Mouse (Mus musculus): ENCODE data around the gene Cnpy3. TPM values are rescaled to one million over a fixed set of nuclear protein-coding genes. Genes with fewer than 3 reads are reported as not detected.
"Not testable (repeated sequence)": the region's sequence is repeated elsewhere in the genome, so short reads cannot be mapped to it uniquely, and the experiment has no call there.

Cnpy3 gene
- 50.0 and 64.6 TPM in 2 replicates for total RNA-seq (2021)
- long read RNA-seq, transcript Cnpy3-201 (6 exons, 1,908 nt): major isoform, 83 of 93 reads
- long read RNA-seq, partial matches to known transcripts: 1 of 93 reads
- long read RNA-seq, other reads (novel, unspliced or antisense): 7 of 93 reads

DNA sequence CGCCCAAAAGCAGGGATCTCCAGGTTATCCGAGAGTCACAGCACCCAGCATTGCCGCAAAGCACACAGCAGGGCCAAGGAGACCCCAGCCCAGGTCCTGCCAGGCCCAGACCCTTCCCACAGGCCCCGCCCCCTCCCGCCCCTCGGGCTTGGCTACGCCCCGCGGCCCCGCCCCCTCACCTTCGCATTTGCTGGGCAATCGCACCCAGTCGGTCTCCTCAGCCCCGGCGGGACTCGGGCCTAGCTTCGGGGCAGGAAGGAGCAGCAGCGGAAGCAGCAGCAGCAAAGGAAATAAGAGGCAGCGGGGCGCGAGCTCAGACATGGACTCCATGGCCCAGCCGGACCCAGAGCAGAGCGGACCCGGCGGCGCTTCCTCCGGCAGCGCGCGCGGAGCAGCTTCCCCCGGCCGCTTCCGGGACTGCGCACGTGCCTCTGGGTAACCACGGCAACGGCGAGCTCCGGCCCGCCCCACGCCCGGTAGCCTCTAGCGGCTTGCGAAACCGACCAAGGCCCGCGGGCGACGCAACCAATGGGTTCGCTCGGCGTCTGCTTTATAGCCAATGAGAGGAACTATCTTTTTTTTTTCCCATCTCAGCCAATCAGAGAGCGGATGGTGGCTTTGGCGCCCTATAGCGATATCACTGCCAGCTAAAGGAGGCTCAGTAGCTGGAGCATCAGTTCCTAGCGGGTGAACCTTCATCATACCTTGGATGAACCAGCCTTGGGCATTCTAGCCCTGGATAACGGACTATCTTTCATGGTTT, at the start of gene Cnpy3:
Gene Cnpy3 (minus strand): TSS at position 421 of the 763 bp plus-strand sequence.
- peak; percentile 97 for DNase-seq

DNA sequence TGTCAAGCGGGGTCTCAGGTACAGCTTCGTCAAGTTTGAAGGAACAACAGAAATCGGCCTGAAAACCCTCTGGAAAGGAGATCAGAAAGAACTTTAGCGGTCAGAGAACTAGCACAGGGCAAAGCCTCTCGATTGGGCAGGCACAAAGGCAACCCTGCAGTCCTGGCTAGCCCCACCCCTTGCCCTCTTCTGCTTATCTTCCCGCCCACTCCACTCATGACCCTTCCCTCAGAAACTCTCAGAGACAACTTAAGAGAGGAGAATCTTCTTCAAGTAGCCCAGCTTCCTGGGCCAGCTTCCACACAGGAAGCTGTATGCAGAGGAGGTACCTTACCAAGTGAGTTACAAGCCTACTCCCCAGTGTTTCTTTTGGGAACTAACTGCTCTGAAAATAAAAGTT, 49.7 kb upstream of the Cnpy3 start:
- no peak for DNase-seq

DNA sequence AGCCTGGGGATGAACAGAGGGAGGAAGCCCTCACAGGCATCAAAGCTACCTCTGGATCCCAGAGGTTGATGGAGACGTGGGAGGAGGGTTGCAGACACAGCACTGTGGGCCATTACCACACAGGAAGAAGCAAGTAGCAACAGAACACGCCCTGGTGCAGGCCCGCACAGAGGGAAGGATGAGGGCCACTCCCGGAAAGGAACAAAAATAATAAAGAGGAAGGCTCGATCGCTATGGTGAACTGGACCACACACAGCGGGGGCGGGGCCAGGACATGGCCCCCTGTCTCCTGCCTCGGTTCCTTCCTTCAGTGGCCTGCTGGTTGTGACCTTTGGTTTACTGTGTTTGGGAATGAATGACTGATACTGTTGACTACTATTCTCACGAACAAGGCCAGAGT, 47.7 kb upstream of the Cnpy3 start:
- no peak for DNase-seq

DNA sequence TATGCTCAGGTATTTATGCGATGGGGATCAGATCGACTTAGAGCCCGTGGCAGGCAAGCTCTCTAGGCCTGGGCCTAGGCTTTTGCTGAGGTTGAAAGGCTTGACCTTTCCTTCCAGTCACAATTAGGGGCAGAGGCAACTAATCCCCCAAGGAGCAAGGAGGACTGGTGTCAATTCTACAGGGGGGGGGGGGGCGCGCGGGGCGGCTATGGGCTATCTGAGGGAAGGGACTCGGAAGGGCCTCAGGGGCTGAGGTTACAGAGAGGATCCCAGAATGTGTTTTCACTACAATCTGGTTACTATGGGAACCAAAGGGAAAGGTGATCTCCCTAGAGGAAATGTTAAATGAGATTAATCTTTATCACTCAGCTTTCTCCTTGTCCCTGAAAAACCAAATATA, 45.4 kb upstream of the Cnpy3 start:
- DNase-seq: no peak

DNA sequence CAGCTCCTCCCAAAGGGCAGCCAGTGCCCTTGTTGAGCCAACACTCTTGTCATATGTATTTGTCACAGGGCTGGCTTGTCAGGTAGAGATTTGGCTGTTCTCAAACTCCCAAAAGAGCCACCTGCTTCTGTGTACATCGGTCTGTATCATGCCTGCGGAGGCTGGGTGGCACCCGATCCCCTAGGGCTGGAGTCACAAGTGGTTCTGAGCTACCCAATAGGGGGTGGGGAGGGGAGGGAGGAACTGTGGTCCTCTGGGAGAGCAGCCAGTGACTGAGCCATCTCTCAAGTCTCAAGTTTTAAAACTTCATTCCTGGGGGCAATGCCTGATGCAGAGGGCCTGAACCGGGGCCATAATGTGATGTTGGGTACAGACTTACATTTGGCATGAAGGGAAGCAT, 44.7 kb upstream of the Cnpy3 start:
- DNase-seq: no peak

DNA sequence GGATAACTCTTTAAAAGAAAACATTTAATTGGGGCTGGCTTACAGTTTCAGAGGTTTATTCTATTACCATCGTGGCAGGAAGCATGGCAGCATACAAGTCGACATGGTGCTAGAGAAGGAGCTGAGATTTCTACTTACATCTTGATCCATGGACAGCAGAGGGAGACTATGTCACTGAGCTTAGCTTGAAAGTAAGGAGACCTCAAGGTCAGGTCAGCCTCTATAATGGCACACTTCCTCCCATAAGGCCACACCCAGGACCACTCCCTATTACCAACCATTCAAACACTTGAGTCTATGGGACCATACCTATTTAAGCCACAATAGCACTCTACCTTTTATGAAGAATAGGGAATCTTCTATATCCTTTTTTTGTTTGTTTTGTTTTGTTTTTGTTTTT, 40.9 kb upstream of the Cnpy3 start:
- DNase-seq: no peak

DNA sequence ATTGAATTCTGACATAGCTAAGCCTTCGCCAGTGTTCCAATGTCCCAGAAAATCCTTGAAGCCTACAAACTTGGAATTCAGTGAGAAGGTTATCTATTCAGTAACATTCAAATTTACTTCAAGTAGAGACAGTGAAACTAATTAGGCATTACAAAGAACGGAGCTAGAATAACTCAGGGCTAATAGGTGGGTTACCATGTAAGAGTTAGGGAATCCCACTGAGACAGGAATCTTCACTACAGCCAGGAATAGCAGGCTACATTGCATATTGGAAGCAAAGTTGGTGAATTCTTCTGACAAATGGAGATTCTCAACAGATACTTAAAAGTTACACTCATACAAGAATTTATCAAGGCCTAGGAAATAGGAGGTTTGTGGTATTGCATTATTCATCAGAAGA, 36.0 kb upstream of the Cnpy3 start:
- DNase-seq: not testable (repeated sequence)

DNA sequence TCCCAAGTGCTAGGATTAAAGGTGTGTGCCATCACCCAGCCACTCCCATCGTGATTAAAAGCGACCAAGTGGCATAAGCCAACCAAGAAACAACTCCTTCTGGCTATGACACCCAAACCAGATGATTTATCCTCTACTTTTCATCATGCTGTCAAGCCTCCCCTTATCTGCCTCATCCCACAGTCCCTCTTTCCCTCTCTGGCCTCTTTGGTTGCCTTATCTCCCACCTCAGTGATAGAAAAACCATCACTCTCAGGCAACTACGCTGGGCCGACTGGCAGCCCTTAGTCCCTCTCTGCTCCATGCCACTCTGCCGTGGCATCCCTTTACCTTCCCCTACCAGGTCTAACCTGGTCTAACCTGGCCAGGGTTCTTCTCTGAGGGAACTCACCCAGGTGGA, 34.9 kb upstream of the Cnpy3 start:
- no peak for DNase-seq

DNA sequence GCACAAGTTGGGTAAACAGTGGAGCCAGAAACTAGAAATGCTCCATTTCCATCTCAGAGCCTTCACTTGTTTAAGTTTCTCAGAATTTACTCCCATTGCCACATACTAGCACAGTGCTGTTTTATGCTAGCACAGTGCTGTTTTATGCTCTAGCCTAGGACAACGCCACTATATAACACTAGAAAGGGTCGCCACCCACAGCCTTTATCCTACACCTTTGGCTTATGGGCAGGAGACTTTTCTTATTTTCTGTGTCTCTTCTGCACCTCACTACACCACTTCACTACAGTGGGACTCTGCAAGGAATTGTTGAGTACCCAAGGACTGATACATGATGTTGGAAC, 31.2 kb upstream of the Cnpy3 start:
- DNase-seq: no peak

DNA sequence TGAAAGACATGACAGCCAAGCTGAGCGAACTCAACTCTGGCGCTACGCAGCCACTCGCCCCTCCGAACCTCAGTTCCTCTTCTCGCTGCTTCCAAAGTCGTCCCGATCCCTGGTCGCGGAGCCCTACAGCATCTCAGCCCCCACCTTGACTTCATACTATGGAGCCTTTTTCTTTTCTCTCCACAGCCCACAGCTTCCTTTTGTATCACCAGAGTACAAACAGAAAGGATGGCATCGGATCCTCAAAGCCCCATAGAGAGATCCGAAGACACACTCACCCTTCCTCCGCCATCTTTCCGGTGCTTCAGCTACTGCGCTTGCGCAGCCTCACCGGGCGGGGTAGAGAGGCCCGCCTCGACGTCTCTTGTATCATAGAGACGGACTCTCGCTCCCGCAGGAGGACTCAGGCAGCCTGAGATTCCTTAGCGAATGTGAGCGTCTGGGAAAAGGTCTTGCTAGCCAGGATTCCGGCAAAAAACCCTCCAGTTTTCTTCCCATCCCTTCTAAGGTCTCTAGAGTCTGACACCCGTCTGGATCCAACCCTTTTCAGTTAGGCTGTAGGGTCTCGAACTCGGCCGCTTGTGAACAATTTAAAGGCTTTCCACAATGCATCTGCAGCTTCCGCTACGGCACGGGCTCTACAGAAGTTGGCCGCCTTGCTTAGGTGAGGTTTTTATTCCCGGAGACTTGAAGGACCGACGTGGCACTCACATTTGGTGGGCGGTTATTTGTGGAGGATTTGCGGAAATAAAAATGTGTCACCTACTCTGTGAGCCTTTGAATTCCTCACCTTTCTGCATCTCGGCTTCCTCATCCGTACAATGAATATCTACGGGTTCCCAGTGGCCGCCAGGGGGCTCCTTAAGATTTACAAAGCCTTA, 30.6 kb upstream of the Cnpy3 start, which contains the start of gene Rpl7l1:
Gene Rpl7l1 (minus strand): TSS at position 332 of the 881 bp plus-strand sequence.
- DNase-seq: peak; percentile 91

DNA sequence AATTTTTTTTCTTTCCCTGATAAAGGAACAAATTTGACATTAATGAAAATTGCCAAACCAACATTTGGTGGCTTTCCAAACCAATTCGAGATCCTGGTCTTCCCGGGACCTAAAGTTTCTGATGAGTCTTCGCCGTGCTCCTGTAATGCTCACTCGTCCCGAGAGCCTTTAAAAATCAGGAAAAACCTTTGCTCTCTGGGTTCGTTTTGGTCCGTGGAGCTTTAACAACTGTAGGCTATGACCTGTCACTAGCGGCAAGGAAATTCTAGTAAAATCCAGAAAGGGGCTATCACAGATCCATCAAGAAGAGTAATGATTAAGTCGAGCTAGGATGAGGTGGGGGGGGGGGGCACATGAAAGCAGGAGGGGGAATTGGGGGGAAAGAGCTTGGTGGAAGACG, 29.9 kb upstream of the Cnpy3 start:
- DNase-seq: no peak

DNA sequence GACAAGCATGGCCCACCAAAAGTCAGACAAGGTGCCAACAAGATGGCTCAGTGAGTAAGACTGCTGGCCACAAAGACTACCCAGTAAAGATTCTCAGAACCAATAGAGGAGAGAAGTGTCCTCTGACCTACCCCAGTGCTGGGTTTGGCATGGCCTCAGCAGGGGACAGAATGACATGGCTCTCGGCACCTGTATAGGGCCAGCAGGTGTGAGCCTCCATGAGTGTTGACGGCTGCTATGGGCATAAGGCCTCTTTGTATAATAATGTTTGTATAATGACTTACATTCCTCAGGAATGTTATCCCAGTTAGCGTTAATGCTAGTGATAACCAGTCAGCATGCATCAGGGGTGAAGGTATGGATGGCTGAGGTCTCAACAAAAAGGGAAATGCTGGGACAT, 24.1 kb upstream of the Cnpy3 start:
- no peak for DNase-seq

DNA sequence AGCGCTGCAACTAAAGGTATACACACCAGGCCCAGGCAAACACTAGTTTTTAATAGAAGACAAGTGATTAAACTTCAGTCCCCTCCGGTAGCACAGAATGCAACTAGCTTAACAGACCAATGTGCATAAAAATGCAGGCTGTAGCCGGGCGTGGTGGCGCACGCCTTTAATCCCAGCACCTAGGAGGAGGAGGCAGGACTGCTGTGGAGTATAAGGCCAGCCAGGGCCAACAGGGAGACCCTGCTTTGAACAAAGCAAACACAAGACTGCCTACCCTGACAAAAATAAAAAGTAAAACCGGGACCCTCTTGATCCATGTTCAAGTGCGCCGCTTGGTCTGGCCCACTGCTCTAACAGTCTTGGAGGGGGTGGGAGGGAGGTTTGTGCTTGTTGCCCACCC, 23.1 kb upstream of the Cnpy3 start:
- DNase-seq: no peak

DNA sequence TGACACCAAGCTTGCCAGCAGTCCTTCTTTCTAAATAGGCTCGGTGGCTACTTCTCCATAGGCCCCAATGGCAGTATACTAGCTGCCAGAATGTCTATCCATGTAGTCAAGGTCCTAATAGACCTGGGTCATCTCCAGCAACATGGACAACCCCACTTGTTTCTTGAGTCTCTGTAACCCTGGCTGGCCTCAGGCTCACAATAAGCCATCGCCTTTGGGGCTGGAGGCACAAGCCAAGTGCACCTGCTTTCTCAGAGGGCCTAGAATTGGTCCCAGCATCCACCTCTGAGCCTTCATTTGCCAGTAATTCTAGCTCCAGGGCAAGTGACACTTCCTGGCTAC, 22.1 kb upstream of the Cnpy3 start:
- DNase-seq: no peak

DNA sequence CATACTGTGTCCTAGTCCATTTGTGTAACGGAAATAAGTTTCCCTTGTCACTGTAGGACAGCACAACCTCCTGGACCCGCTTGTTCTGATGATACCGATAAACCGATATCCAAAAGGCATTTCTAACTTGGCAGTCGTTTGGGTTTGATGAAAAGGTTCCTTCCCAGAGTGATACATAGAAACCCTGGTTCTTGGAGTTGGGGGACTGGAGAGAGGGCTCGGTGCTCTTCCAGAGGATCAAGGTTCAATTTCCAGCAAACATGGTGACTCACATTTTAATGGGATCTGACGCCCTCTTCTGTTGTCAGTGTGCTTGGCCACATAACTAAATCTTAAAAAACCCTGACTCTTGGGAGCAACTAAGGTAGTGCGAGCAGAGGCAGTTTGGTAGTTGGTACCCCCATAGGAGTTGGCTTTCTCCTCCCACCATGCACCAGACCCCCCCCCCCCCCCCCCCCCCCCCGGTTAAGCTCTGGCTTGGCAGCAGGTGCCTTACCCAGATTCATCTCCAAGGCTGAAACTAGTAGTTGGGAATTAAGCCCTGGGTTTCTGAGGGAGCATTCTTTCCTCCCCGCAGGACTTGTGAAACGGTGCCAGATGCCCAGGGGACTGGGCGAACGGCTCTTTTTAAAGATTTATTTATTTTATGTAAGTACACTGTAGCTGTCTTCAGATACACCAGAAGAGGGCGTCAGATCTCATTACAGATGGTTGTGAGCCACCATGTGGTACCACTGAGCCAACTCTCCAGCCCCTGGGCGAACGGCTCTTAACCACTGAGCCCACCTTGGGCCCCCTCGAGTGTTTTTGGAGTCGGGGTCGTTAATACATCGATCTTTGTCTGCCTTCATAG, 21.5 kb upstream of the Cnpy3 start:
- no peak for DNase-seq

DNA sequence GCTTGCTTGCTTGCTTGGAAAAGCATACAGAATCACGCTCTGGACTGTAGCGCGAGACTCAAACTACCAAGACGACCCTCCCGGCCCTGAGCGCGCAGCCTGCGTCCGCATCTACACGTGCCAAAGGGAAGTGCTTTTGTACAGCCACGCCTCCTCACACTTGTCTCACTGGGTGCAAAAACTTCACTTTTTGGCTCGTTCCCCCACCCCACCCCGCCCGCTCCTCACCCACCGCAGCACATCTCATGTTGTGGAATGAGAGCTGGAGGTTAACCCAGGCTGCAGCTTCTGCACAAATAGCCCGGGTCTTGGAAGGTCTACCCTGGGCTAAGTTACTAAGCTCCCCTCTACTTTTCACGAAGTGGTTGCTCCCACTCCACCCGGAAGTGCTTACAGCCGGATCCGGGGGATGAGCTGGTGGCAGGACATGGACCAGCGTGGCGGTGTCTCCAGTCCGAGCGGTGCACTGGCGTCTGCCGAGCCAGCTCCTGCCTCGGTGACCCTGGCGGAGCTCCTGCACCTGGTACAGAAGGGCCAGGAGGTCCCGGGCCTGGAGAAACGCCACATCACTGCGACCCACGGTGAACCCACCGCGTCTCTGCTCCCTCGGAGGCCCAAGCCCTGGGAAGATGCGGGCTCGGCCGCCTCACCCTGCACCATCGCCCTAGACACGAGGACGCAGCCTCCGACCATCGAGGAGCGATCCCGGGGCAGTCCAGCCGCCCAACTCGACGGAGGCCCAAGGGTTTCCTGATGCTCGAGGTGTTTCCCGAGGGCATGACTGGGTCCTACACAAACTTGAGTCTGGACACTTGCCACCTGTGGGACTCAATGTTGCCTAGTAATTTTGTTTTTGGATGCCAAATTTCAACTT, 20.6 kb upstream of the Cnpy3 start, which contains the start of gene 2310039H08Rik:
Gene 2310039H08Rik (plus strand): TSS at position 232 of the 874 bp plus-strand sequence.
- DNase-seq: peak; percentile 83

DNA sequence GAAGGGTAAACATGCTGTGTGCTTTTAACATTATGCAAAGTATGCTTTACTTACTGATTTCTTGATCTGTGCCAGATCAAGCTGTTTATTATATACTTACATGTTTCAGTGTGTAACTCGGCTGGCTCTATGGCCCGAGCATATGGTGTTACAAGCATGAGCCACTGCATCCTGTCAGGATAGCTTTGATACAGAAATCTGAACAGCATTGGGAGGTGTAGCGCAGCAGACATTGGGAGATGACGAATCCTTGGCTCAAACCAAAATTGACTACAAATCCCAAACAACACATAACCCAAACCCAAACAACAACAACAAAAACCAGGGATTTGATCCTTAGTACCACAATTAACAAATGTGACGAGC, 20.0 kb upstream of the Cnpy3 start:
- DNase-seq: no peak

DNA sequence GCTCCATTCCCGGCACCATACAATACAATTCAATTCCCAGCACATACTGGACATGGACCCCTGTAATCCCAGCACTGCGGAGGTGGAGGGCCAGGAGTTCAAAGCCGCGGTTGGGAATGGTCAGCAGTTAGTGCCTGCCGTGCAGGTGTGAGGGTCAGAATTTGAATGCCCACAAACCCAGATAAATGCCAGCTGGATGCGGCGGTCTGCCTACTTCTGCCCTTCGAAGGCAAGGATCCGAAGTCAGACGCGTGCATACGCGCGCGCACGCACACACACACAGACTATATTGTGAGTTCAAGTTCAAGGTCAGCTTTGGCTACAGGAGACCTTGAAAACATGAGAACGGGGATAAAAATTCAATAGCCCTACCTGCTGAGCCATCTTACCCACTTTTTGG, 19.6 kb upstream of the Cnpy3 start:
- no peak for DNase-seq

DNA sequence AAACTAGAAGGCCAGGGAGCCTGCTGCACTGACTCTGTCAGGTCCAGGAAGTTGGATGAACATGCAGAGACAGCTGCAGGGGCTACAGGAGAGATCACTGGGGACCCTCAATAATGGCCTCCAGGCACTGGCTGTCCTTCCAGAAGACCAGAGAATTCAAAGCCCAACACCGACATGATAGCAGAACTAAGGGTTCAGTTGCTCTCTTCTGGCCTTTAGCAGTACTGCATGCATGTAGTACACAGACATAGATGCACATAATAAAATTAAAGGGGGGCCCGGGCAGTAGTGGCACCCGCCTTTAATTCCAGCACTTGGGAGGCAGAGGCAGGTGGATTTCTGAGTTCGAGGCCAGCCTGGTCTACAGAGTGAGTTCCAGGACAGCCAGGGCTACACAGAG, 19.0 kb upstream of the Cnpy3 start:
- DNase-seq: no peak

DNA sequence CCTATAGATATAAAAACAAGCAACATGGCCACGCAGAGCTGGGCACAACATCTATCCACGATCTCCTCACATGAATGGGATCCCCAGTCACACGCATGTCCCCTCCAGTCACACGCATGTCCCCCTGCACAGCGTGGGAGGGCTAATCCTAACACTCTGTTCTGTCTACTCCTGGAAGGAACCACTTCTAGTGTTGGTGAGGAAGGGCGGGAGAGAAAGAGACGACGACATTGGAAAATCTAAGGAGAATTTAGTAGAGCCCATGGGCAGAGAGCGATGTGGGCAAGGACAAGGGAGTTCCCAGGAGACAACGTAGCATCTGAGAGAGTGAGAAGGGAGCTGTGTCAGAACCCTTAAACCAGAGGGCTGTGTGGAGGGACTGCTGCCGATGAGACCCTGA, 18.5 kb upstream of the Cnpy3 start:
- DNase-seq: no peak

DNA sequence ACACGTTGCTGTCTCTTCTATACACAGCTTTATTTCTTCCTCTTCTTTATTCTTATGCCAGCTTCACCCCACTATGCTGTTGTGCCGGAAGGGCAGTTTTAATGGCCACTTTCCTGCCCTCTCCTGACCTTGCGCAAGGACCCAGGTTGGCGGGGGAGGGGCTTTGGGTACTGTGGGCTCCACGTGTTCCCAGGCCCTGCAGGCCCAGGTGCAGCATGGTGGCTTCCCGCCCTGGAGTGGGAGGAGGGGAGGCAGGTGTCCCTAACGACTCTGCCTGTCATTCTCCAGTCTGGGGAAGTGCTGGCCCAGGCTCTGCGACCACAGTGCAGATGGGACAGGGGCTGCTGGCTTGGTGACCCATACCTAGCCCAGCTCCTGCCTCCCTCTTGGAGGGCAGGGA, 15.9 kb upstream of the Cnpy3 start:
- DNase-seq: no peak

DNA sequence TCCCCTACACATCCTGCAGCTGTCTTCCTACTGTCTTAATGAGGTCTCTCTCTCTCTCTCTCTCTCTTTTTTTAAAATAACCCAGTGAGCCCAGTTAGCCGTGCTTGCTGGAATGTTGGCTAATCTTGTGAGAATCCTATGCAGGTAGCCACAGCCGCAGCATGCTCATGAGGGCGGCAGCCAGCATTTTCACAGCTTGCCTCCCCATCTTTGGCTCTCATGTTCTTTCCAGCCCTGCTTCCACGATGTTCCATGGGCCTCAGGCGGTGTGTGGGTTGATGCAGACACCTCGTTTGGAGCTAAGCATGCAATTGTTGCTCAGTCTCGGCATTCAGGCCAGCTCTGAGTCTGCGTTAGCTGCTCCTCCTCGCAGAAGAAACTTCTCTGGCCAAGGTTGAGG, 12.9 kb upstream of the Cnpy3 start:
- DNase-seq: not testable (repeated sequence)
